Mouse (Mus musculus) E14TG2a.4 (cell line): ENCODE data around the gene Ghrhr.

Source experiments
- H3K27me3 ChIP-seq: 2 replicates; pipeline ENCODE4 v1.6.1; 2014; ENCODE audit warnings: low read length, control low read depth; ENCODE audit not compliant: insufficient read depth
- H3K36me3 ChIP-seq: 2 replicates; pipeline ENCODE4 v1.6.1; 2014; ENCODE audit warnings: low read length, control low read depth; ENCODE audit not compliant: insufficient read depth
- H3K4me1 ChIP-seq: replicated peaks from 2 replicates; pipeline ENCODE4 v1.6.1; 2014; ENCODE audit warnings: low read depth, low read length, control low read depth
- H3K4me3 ChIP-seq: replicated peaks from 2 replicates; pipeline ENCODE4 v1.5.1; 2014; ENCODE audit warnings: mild to moderate bottlenecking, low read length
- H3K9me3 ChIP-seq: 2 replicates; pipeline ENCODE4 v1.6.1; 2014; ENCODE audit warnings: low read length, control low read depth
- CTCF ChIP-seq: conservative IDR thresholded peaks from 2 replicates; pipeline ENCODE4 v1.5.1; 2014; ENCODE audit warnings: low read length
- NANOG ChIP-seq: IDR thresholded peaks from 2 replicates; pipeline ENCODE4 v1.6.1; 2014; ENCODE audit warnings: borderline replicate concordance, low read length, mixed read lengths
- POU5F1 ChIP-seq: IDR thresholded peaks from 2 replicates; pipeline ENCODE4 v1.6.1; 2014; ENCODE audit warnings: low read length, borderline replicate concordance

Gene Ghrhr

DNA sequence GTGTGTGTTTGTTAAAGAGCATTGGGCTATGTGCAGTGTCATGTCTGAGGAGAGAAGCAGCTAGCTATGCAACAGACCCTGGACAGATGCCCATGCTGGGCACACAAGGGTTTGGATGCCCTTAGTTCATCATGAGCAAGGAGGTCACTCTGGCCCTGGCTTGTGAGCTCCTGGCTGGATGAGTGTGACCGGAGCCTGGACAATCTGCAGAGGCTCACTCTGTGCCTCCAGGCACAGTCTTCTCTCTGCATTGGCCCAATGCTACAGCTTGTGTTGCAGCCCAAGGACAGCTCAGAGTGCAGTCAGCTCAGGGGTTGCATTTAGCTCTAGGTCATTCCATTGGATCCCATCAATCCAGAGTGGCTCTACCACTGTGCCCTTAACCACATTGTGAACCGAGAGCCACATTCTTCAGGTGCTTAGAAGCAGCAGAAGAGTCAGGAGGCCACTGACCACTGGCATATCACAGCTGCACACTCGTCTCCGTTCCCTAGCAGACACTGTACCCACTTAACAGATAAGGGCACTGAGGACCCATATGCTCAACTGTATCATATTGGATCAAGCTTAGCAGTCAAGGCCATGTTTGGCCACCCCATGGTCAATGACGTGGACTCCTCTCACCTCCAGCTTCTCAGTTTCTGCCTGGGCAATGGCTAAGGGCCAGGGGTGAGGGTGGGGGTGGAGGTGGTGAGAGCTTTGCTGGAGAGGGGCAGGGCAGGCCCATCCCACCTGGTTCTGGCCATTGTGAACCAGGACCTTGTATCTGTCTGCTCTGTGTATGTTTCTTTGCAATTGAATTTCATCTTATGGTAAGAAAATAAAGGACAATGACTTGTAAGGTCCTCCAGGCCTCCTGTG lies 28.2 kb upstream of the Ghrhr start:
- Histone ChIP-seq H3K36me3 (no peaks in the 10 kb centered on the region), H3K9me3 (no peaks in the 10 kb centered on the region), H3K4me1 (no peaks in the 10 kb centered on the region), H3K27me3 (peaks cover 12% of the 10 kb centered on the region), H3K4me3 (no peak overlapping the region)
- TF ChIP-seq CTCF (no peak), NANOG (no peak), POU5F1 (no peak)

DNA sequence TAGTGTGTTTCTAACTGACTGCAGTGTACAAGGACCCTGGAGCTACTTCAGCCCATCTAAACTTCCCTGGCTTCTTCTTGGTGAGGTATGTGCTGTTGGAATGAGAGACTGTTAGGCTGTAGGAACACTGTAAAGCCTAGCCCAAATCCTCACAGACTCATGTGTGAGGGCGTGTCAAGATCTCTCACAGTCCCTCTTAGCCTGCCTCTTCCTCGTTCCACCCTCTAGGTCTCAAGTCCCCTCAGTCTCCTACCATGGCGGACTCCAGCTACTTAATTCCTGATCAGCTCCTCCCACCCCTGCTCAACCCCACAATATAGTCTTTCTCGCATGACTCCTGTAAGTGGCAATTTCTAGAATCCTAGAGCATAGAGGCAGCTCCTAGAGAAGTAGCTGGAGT lies 26.9 kb upstream of the Ghrhr start:
- no peaks in the 10 kb centered on the region for H3K36me3 ChIP-seq
- TF ChIP-seq CTCF (no peak), POU5F1 (no peak), NANOG (no peak)
- H3K9me3 ChIP-seq: peaks cover 5% of the 10 kb centered on the region
- H3K4me3 ChIP-seq: no peak overlapping the region
- no peaks in the 10 kb centered on the region for H3K4me1 ChIP-seq
- H3K27me3 ChIP-seq: no peaks in the 10 kb centered on the region

DNA sequence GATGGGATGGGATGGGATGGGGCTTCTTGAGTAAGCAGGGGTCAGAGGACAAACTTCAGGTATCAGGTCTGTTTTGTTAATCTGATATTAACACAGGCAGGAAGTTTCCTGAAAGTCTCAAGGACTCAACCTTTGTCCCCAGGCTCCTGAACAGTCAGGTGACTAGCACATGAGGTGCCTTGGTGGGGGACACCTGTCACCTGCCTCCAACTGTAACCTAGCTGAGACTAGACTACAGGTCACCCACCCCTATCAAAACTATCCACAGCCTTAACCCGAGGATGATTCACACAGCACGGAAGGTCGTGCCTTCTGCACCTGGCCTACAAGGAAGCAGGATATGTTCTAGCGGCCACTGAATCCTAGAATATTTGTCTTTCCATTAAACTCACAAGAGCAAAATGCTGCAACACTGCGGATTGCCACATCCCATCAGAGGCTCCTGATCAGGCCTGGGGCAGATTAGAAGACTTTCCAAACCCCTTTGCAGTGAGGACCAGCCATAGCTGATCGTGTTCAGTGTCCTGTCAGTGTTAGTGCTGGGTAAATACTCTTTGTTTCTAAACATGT lies 25.6 kb upstream of the Ghrhr start:
- Histone ChIP-seq H3K9me3 (peaks cover 15% of the 10 kb centered on the region), H3K27me3 (no peaks in the 10 kb centered on the region), H3K4me3 (no peak overlapping the region), H3K36me3 (no peaks in the 10 kb centered on the region), H3K4me1 (no peaks in the 10 kb centered on the region)
- TF ChIP-seq NANOG (no peak), CTCF (no peak), POU5F1 (no peak)

DNA sequence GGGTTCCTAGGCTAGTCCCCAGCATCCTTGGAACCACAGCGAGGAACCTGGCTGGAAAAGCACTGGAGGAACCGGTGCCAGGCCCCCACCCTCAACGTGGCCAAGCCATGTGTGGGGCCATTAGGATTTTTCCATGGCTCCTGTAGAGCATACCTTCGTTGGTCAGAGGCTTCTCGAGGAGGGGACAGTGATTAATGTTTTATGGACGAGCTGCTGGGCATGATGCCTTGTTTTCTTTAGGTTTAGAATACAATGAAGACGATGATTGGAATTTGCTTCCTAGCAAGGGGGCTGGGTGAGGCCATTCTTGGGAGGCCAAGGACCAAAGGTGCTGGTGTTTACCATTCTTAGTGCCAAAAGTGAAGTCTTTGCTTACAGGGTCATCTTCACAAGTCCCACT lies 24.4 kb upstream of the Ghrhr start:
- H3K27me3 ChIP-seq: no peaks in the 10 kb centered on the region
- peaks cover 15% of the 10 kb centered on the region for H3K9me3 ChIP-seq
- H3K4me3 ChIP-seq: no peak overlapping the region
- H3K36me3 ChIP-seq: no peaks in the 10 kb centered on the region
- no peak for TF ChIP-seq POU5F1
- no peak for TF ChIP-seq NANOG
- no peak for TF ChIP-seq CTCF
- no peaks in the 10 kb centered on the region; the same call in 1 of the 2 replicates for H3K4me1 ChIP-seq

DNA sequence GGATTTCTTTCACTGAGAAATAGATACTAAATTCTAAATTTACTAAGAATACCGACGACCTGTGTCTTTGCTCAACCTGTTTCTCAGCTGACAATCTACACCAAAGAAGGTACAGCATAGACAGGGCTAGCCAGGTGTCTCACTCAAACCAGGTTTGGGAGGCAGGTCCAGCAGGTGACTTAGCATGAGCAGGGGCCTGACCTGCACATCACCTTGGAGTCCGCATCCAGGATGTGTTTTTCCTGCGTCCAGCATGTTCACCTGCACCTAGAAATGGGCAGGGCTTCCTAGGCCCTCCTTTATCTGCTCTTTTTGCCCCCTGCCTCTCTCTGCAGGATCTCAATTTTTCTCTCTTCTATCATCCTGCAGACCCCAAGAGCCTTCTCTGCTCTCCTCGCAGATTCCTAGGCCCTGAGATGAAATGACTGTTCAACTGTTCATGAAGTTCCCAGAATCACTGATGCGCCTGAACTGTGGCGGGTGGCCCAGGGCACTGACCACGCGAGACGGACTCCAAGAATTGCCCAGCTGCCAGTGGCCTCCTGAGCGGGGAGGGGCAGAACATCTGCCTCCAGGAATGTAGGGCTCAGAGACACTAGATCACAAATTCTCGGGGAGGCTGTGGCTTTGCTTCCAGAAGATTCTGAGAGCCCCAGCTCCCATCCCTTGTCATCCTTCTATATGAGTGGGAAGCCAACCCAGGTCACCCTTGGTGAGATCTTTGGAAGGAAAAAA lies 22.2 kb upstream of the Ghrhr start:
- H3K36me3 ChIP-seq: no peaks in the 10 kb centered on the region
- no peak for TF ChIP-seq CTCF
- TF ChIP-seq NANOG: no peak
- TF ChIP-seq POU5F1: no peak
- no peaks in the 10 kb centered on the region for H3K27me3 ChIP-seq
- H3K4me1 ChIP-seq: no peaks in the 10 kb centered on the region; the same call in 1 of the 2 replicates
- no peak overlapping the region for H3K4me3 ChIP-seq
- peaks cover 15% of the 10 kb centered on the region for H3K9me3 ChIP-seq

DNA sequence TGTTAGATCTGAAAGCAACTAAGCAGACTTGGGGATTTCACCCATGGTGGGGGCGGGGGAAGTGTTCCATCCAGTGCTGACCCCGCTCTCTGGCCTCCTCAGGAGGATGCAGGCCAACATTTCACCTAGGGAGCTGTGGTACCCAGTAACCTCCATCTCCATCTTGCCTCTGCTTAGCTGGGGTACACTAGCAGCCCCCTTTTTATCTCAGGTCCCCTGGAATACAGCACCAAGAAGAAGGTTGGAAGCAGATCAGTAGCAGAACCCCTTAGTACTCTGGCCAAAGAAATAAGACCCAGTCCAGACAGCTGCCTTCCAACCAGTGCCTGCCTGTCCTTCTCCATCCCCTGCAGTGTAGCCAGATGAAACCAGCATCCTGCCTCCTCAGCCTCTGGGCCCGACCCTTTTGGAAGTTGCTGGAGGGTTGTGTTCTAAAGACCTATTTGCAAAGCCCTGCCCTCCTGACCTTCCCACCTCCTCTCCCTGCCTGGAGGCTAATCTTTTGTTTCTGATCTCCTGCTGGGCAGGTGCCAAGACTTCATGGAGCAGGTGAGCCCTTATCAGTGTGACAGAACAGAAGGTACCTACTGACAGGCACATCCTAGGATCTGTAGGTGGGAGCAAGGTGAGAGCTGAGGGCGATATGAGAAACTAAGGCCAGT lies 21.5 kb upstream of the Ghrhr start:
- Histone ChIP-seq H3K36me3 (no peaks in the 10 kb centered on the region), H3K9me3 (peaks cover 15% of the 10 kb centered on the region), H3K4me3 (no peak overlapping the region), H3K27me3 (no peaks in the 10 kb centered on the region), H3K4me1 (no peaks in the 10 kb centered on the region; the same call in 1 of the 2 replicates)
- no peak for TF ChIP-seq POU5F1
- TF ChIP-seq NANOG: no peak
- no peak for TF ChIP-seq CTCF

DNA sequence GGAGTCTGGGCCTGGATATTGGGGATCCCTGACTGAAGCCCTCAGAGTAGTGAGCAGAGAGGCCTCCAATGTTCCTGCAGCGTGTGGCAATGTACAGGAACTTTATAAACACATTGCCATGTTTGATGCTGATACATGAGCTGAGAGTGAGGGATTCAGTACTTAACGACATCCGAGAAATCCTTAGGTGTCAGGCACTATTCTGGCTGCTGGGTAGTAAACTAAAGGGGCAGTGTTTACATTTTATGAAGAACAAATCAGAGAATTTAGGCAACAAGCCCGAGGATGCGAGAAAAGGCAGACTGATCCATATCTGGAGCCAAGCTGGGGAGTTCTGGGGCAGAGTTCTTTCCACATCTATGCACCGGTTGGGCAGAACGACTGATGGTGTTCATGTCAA lies 20.5 kb upstream of the Ghrhr start:
- H3K36me3 ChIP-seq: no peaks in the 10 kb centered on the region
- peaks cover 15% of the 10 kb centered on the region for H3K9me3 ChIP-seq
- H3K4me3 ChIP-seq: no peak overlapping the region
- no peaks in the 10 kb centered on the region; the same call in 1 of the 2 replicates for H3K4me1 ChIP-seq
- H3K27me3 ChIP-seq: no peaks in the 10 kb centered on the region
- no peak for TF ChIP-seq NANOG
- no peak for TF ChIP-seq POU5F1
- no peak for TF ChIP-seq CTCF

DNA sequence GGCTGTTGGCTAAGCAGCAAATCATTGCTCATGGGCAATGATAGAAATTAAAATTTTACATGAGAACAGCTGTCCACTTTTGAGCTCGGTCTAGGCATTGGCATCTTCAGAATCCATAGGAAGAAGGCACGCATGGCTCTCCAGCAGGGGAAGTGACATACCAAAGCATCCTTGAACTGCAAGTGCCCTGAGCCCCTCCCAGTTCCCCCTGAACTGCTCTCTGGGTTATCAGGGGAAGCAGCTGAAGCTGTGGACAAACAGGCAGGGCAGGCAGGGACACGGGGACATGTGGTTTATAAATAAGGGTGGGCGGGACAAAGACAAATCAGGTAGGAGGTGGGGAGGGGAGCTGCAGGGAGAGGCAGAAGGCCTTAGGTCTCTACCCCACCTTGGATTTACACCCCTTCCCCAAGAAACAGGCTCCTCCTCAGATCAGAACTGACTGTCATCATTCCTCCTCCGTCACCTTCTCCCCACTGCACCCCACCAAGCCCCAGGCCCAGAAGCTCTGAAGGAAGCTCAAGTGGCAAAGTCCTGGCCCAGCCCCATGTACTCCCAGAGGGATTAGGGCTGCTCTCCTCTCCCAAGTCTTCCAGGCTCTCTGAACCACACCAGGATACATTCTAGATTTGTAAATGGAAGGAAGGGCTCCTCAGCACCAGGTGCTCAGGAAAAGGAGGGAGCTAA lies 19.9 kb upstream of the Ghrhr start:
- H3K27me3 ChIP-seq: no peaks in the 10 kb centered on the region
- H3K9me3 ChIP-seq: peaks cover 15% of the 10 kb centered on the region

More for the DNA sequence above, 19.9 kb upstream of the Ghrhr start:
- no peaks in the 10 kb centered on the region for H3K36me3 ChIP-seq
- TF ChIP-seq POU5F1 (no peak), NANOG (no peak)
- no peaks in the 10 kb centered on the region; the same call in 1 of the 2 replicates for H3K4me1 ChIP-seq
- H3K4me3 ChIP-seq: no peak overlapping the region
